Mouse (Mus musculus) neural tube, embryonic 10.5 days (tissue): ENCODE measurements around the gene Cdkn2d.
A peak's percentile ranks its signal among the peaks of the same experiment; 100 is the strongest.

ENCODE experiments used
- DNase-seq: peaks from one replicate; pipeline ENCODE4 v3.0.0-alpha.2; 2017; ENCODE audit warnings: low spot score; ENCODE audit errors: extremely low spot score

Cdkn2d gene

GRCm38 (mm10) chr9:21246342-21246741 is 44.9 kb downstream of the Cdkn2d start:
- DNase-seq: no peak

- no peak for DNase-seq
Observed at GRCm38 (mm10) chr9:21245113-21245487, 46.1 kb downstream of the Cdkn2d start.

- peak; percentile 69 for DNase-seq
Observed at GRCm38 (mm10) chr9:21244428-21245112, 46.6 kb downstream of the Cdkn2d start.

- DNase-seq: no peak
Observed at GRCm38 (mm10) chr9:21243826-21244427, 47.3 kb downstream of the Cdkn2d start.

- DNase-seq: peak; percentile 79
Observed at GRCm38 (mm10) chr9:21241343-21241742, 49.9 kb downstream of the Cdkn2d start.

GRCm38 (mm10) chr9:21239465-21239848 is 51.8 kb downstream of the Cdkn2d start:
- no peak for DNase-seq

- peak; percentile 85 for DNase-seq
Observed at GRCm38 (mm10) chr9:21238733-21239464, 52.3 kb downstream of the Cdkn2d start, which contains the start of gene Keap1. Gene Keap1, minus strand, starts transcription at chr9:21239361.
